ENCODE assay signal across 19 mouse cellular contexts in the genomic region with DNA sequence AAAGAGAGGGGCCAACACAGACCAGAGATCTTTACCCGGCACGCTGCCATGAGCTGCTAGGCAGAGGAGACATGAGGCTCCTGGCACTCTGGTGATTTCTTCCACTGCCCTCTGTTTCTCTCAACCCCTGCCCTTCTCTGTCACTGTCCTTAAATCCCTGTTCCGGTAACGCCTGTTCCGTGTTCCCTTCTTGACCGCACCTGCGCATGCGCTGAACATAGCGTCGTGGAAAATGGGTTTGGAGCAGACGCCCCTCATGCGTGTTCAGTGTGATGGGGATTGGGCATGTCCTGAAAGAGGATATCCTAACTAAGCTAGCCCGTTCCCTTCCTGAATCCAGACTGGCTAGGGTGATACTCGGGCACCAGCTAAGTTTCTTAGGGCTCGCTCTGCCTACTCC.
DNase-seq lines count a peak whose midpoint lies in the region; ATAC-seq lines count a peak whose summit lies in the region.
"Had no signal": no experiment of that assay in that cellular context is flagged by ENCODE, and none has a peak within 500 bp of the region (broad histone marks: within the 10 kb centered on the region; RNA-seq: fewer than 3 reads in every experiment).

No protein-coding gene starts in this region.

- WGBS in midbrain, embryonic 10.5 days: 95% methylated on average over 15 of the region's 15 CpGs
- WGBS in midbrain, embryonic 13.5 days: 95% methylated on average over 15 of the region's 15 CpGs
- 95% methylated on average over 15 of the region's 15 CpGs for WGBS in neural tube, embryonic 15.5 days
- 88% methylated on average over 15 of the region's 15 CpGs for WGBS in heart, embryonic 12.5 days

- H3K9me3 ChIP-seq in midbrain, embryonic 10.5 days (replicated peaks): no peaks in the 10 kb centered on the region
- no peaks in the 10 kb centered on the region for H3K9me3 ChIP-seq in midbrain, embryonic 13.5 days
- no peaks in the 10 kb centered on the region for H3K9me3 ChIP-seq in neural tube, embryonic 15.5 days (replicated peaks)
- no peaks in the 10 kb centered on the region for H3K9me3 ChIP-seq in heart, embryonic 12.5 days (replicated peaks)
- H3K9me3 ChIP-seq: embryonic facial prominence, embryonic 10.5 days; embryonic facial prominence, embryonic 12.5 days; forebrain, embryonic 13.5 days; forebrain, embryonic 15.5 days had no signal

- H3K9ac ChIP-seq in midbrain, embryonic 13.5 days (replicated peaks): no peak overlapping the region
- no peak overlapping the region for H3K9ac ChIP-seq in neural tube, embryonic 15.5 days (replicated peaks)
- H3K9ac ChIP-seq in heart, embryonic 12.5 days: no peak overlapping the region
- H3K9ac ChIP-seq: embryonic facial prominence, embryonic 12.5 days; forebrain, embryonic 13.5 days; forebrain, embryonic 15.5 days; forebrain, postnatal 0 days had no signal

- peaks cover 5% of the 10 kb centered on the region; the same call in 1 of the 2 replicates for H3K4me1 ChIP-seq in midbrain, embryonic 10.5 days
- H3K4me1 ChIP-seq in midbrain, embryonic 13.5 days (replicated peaks): peaks cover 1% of the 10 kb centered on the region; the same call in 1 of the 2 replicates
- peaks cover 33% of the 10 kb centered on the region for H3K4me1 ChIP-seq in neural tube, embryonic 15.5 days
- H3K4me1 ChIP-seq in heart, embryonic 12.5 days (replicated peaks): 0 out of 2 replicates have a peak, but pooled peaks cover 11% of the 10 kb centered on the region
- H3K4me1 ChIP-seq: embryonic facial prominence, embryonic 12.5 days; forebrain, embryonic 13.5 days had no signal

- DNase-seq in midbrain, embryonic 10.5 days (ENCODE audit: low spot score): no peak
- DNase-seq in neural tube, embryonic 10.5 days (ENCODE audit: extremely low spot score, low spot score): no peak
- DNase-seq in R1 (ENCODE audit: low read depth, low spot score): peak; percentile 62
- DNase-seq: adrenal gland, postnatal 10 days; adrenal gland, postnatal 36 days; cerebellum, adult 11-12 months; cerebellum, adult 2 months; cerebellum, adult 9-10 months; cerebellum, postnatal 10 days; cerebellum, postnatal 25 days; forebrain, postnatal 0 days had no signal

- H3K27me3 ChIP-seq in midbrain, embryonic 10.5 days (ENCODE audit: low read depth, poor library complexity, severe bottlenecking): no peaks in the 10 kb centered on the region
- no peaks in the 10 kb centered on the region for H3K27me3 ChIP-seq in midbrain, embryonic 13.5 days
- peaks cover 4% of the 10 kb centered on the region for H3K27me3 ChIP-seq in neural tube, embryonic 15.5 days (replicated peaks)
- H3K27me3 ChIP-seq in heart, embryonic 12.5 days (replicated peaks): peaks cover 36% of the 10 kb centered on the region
- H3K27me3 ChIP-seq: embryonic facial prominence, embryonic 12.5 days; forebrain, embryonic 13.5 days; forebrain, embryonic 15.5 days had no signal

- H3K36me3 ChIP-seq in midbrain, embryonic 10.5 days: no peaks in the 10 kb centered on the region
- no peaks in the 10 kb centered on the region for H3K36me3 ChIP-seq in midbrain, embryonic 13.5 days
- no peaks in the 10 kb centered on the region for H3K36me3 ChIP-seq in neural tube, embryonic 15.5 days
- no peaks in the 10 kb centered on the region for H3K36me3 ChIP-seq in heart, embryonic 12.5 days
- H3K36me3 ChIP-seq: embryonic facial prominence, embryonic 10.5 days; embryonic facial prominence, embryonic 12.5 days; forebrain, embryonic 15.5 days had no signal

- 0 out of 2 replicates have a peak overlapping the region, but pooled peaks have one; percentile 6 for H3K27ac ChIP-seq in midbrain, embryonic 10.5 days (replicated peaks)
- H3K27ac ChIP-seq in midbrain, embryonic 13.5 days: no peak overlapping the region
- peak overlapping the region; percentile 13; the same call in 1 of the 2 replicates for H3K27ac ChIP-seq in neural tube, embryonic 15.5 days (replicated peaks)
- H3K27ac ChIP-seq in heart, embryonic 12.5 days (ENCODE audit: poor library complexity, severe bottlenecking): no peak overlapping the region
- H3K27ac ChIP-seq: embryonic facial prominence, embryonic 10.5 days; embryonic facial prominence, embryonic 12.5 days; forebrain, embryonic 13.5 days; forebrain, embryonic 15.5 days had no signal

- no peak for ATAC-seq in midbrain, embryonic 13.5 days
- no peak for ATAC-seq in neural tube, embryonic 15.5 days (ENCODE audit: low FRiP score)
- ATAC-seq in heart, embryonic 12.5 days (ENCODE audit: insufficient number of reproducible peaks, low FRiP score): no peak
- ATAC-seq: activated CD4-positive, CD25-positive, alpha-beta regulatory T cell, adult 4 months; forebrain, embryonic 13.5 days; forebrain, embryonic 15.5 days; forebrain, postnatal 0 days had no signal

- no peak overlapping the region for H3K4me3 ChIP-seq in midbrain, embryonic 10.5 days
- no peak overlapping the region for H3K4me3 ChIP-seq in midbrain, embryonic 13.5 days (replicated peaks)
- no peak overlapping the region for H3K4me3 ChIP-seq in neural tube, embryonic 15.5 days (replicated peaks)
- no peak overlapping the region for H3K4me3 ChIP-seq in heart, embryonic 12.5 days
- H3K4me3 ChIP-seq: embryonic facial prominence, embryonic 10.5 days; embryonic facial prominence, embryonic 12.5 days; forebrain, embryonic 13.5 days; forebrain, embryonic 15.5 days had no signal

- no peak overlapping the region for H3K4me2 ChIP-seq in midbrain, embryonic 13.5 days (replicated peaks)
- H3K4me2 ChIP-seq in neural tube, embryonic 15.5 days: no peak overlapping the region
- no peak overlapping the region for H3K4me2 ChIP-seq in heart, embryonic 12.5 days
- H3K4me2 ChIP-seq: embryonic facial prominence, embryonic 12.5 days; forebrain, embryonic 13.5 days; forebrain, embryonic 15.5 days had no signal

Comparison
In these comparisons a context has a peak if more than half of its experiments do, and no peak if none do; other contexts are left out.
1. H3K27ac ChIP-seq: peak in midbrain, embryonic 10.5 days (single experiment) and neural tube, embryonic 15.5 days (single experiment); none in midbrain, embryonic 13.5 days (single experiment) and heart, embryonic 12.5 days (single experiment).